Comparison of ENCODE assay signal across 10 mouse cellular contexts in genomic region chr12:29083426-29084221, GRCm38 (mm10).
A peak's percentile ranks its signal among the peaks of the same experiment; 100 is the strongest.
DNase-seq lines count a peak whose midpoint lies in the region; ATAC-seq lines count a peak whose summit lies in the region.
"Had no signal": no experiment of that assay in that cellular context is flagged by ENCODE, and none has a peak within 500 bp of the region (broad histone marks: within the 10 kb centered on the region; RNA-seq: fewer than 3 reads in every experiment).

No protein-coding gene starts in this region.

- H3K36me3 ChIP-seq in forebrain, embryonic 12.5 days (replicated peaks), result no peaks in the 10 kb centered on the region
- no peaks in the 10 kb centered on the region for H3K36me3 ChIP-seq in liver, embryonic 11.5 days (ENCODE audit: control insufficient read depth, insufficient read depth, low read length)
- H3K36me3 ChIP-seq: stomach, embryonic 15.5 days had no signal

- DNase-seq in kidney, postnatal 4 days, result peak; percentile 14 to 37
- no peak for DNase-seq in kidney, adult 8-10 months
- peak; percentile 66 to 87 for DNase-seq in layer of hippocampus, postnatal 14 days (ENCODE audit: low spot score in 2 of 2)
- peak; percentile 76 to 79 for DNase-seq in right cerebral cortex, postnatal 10 days (ENCODE audit: low spot score in 2 of 2)
- no peak for DNase-seq in liver, embryonic 11.5 days (ENCODE audit: low spot score)
- DNase-seq in adrenal gland, postnatal 10 days, result no peak
- DNase-seq in ovary, postnatal 14 days (ENCODE audit: low spot score), result no peak

- H3K4me2 ChIP-seq in forebrain, embryonic 12.5 days, result no peak overlapping the region
- no peak overlapping the region for H3K4me2 ChIP-seq in liver, embryonic 11.5 days
- H3K4me2 ChIP-seq: stomach, embryonic 15.5 days had no signal

- H3K27me3 ChIP-seq in forebrain, embryonic 12.5 days, result no peaks in the 10 kb centered on the region
- H3K27me3 ChIP-seq in liver, embryonic 11.5 days (replicated peaks; ENCODE audit: control insufficient read depth, insufficient read depth, low read length), result no peaks in the 10 kb centered on the region
- H3K27me3 ChIP-seq: stomach, embryonic 15.5 days had no signal

- H3K9me3 ChIP-seq in forebrain, embryonic 12.5 days, result no peaks in the 10 kb centered on the region
- no peaks in the 10 kb centered on the region for H3K9me3 ChIP-seq in liver, embryonic 11.5 days (ENCODE audit: control insufficient read depth, low read length)
- H3K9me3 ChIP-seq: stomach, embryonic 15.5 days had no signal

- WGBS in forebrain, embryonic 12.5 days, result 77% methylated on average over 13 of the region's 13 CpGs
- WGBS in liver, embryonic 11.5 days, result 54% methylated on average over 13 of the region's 13 CpGs

- 0 out of 2 replicates have a peak, but pooled peaks have one; percentile 20 for ATAC-seq in forebrain, embryonic 12.5 days (ENCODE audit: low FRiP score)
- no peak for ATAC-seq in liver, embryonic 11.5 days (replicated peaks; ENCODE audit: low FRiP score)

- no peak overlapping the region for H3K9ac ChIP-seq in forebrain, embryonic 12.5 days
- H3K9ac ChIP-seq in liver, embryonic 11.5 days (ENCODE audit: low read depth, low read length), result no peak overlapping the region
- H3K9ac ChIP-seq: liver, embryonic 14.5 days; stomach, embryonic 15.5 days had no signal

- 0 out of 2 replicates have a peak overlapping the region, but pooled peaks have one; percentile 5 for H3K27ac ChIP-seq in forebrain, embryonic 12.5 days
- no peak overlapping the region for H3K27ac ChIP-seq in liver, embryonic 11.5 days (ENCODE audit: low read depth, low read length)
- H3K27ac ChIP-seq: liver, embryonic 14.5 days; stomach, embryonic 15.5 days had no signal

- no peak overlapping the region for H3K4me3 ChIP-seq in forebrain, embryonic 12.5 days (replicated peaks)
- no peak overlapping the region for H3K4me3 ChIP-seq in liver, embryonic 11.5 days (ENCODE audit: low read depth, low read length)
- H3K4me3 ChIP-seq: stomach, embryonic 15.5 days had no signal

- H3K4me1 ChIP-seq in forebrain, embryonic 12.5 days, result peaks cover 17% of the 10 kb centered on the region
- no peaks in the 10 kb centered on the region for H3K4me1 ChIP-seq in liver, embryonic 11.5 days (replicated peaks; ENCODE audit: control insufficient read depth, insufficient read depth, low read length)
- H3K4me1 ChIP-seq: stomach, embryonic 15.5 days had no signal

Comparison
In these comparisons a context has a peak if more than half of its experiments do, and no peak if none do; other contexts are left out.
1. DNase-seq: peak in kidney, postnatal 4 days (2 of 2), layer of hippocampus, postnatal 14 days (2 of 2) and right cerebral cortex, postnatal 10 days (2 of 2); none in kidney, adult 8-10 months (0 of 2), liver, embryonic 11.5 days (single experiment), adrenal gland, postnatal 10 days (single experiment) and ovary, postnatal 14 days (single experiment).